10 mouse cellular contexts compared by ENCODE assay signal in genomic region chr2:110981733-110982132, GRCm38 (mm10). TPM values are rescaled to one million over a fixed set of nuclear protein-coding genes. Genes with fewer than 3 reads are reported as not detected.
DNase-seq lines count a peak whose midpoint lies in the region; ATAC-seq and TF ChIP-seq lines count a peak whose summit lies in the region.
"Had no signal": no experiment of that assay in that cellular context is flagged by ENCODE, and none has a peak within 500 bp of the region (broad histone marks: within the 10 kb centered on the region; RNA-seq: fewer than 3 reads in every experiment).

No protein-coding gene starts in this region.

- intact Hi-C loops in left cerebral cortex, adult 2 months (cut with DNase I): loop anchor here (1.0 to 5.0 kb wide), 3 partner anchors 318 to 754 kb away; no protein-coding TSS in a partner anchor
- intact Hi-C loops in left cerebral cortex, postnatal 10 days (cut with DNase I): loop anchor here (2.0 to 10.0 kb wide), 3 partner anchors 319 to 749 kb away; no protein-coding TSS in a partner anchor

- peak; percentile 78 for TF ChIP-seq CTCF in left cerebral cortex, adult 2 months (IDR thresholded peaks at IDR 0.05)

- H3K27me3 ChIP-seq in midbrain, embryonic 14.5 days (ENCODE audit: control insufficient read depth, insufficient read depth, low read length): no peaks in the 10 kb centered on the region
- H3K27me3 ChIP-seq: embryonic facial prominence, embryonic 15.5 days had no signal

- no peak overlapping the region for H3K9ac ChIP-seq in midbrain, embryonic 14.5 days (replicated peaks; ENCODE audit: low read length)
- H3K9ac ChIP-seq: embryonic facial prominence, embryonic 15.5 days had no signal

- no peak overlapping the region for H3K27ac ChIP-seq in left cerebral cortex, adult 2 months
- no peak overlapping the region for H3K27ac ChIP-seq in midbrain, embryonic 14.5 days (replicated peaks; ENCODE audit: low read depth, low read length)
- H3K27ac ChIP-seq: embryonic facial prominence, embryonic 15.5 days had no signal

- ATAC-seq in midbrain, embryonic 14.5 days (ENCODE audit: low FRiP score, low TSS enrichment): no peak; the same call in 1 of the 2 replicates
- ATAC-seq in monocyte, adult 5-6 weeks (replicated peaks; ENCODE audit: insufficient number of reproducible peaks, low FRiP score, low TSS enrichment, poor library complexity, severe bottlenecking): no peak

- H3K36me3 ChIP-seq in midbrain, embryonic 14.5 days (ENCODE audit: control insufficient read depth, insufficient read depth, low read length): no peaks in the 10 kb centered on the region
- H3K36me3 ChIP-seq: embryonic facial prominence, embryonic 15.5 days had no signal

- no peaks in the 10 kb centered on the region for H3K4me1 ChIP-seq in midbrain, embryonic 14.5 days (ENCODE audit: control insufficient read depth, insufficient read depth, low read length)
- H3K4me1 ChIP-seq: embryonic facial prominence, embryonic 15.5 days had no signal

- no peaks in the 10 kb centered on the region for H3K9me3 ChIP-seq in midbrain, embryonic 14.5 days (ENCODE audit: control insufficient read depth, low read length)
- H3K9me3 ChIP-seq: embryonic facial prominence, embryonic 15.5 days had no signal

- no peak for DNase-seq in left cerebral cortex, adult 2 months (ENCODE audit: extremely low spot score in 1 of 2, low spot score in 2 of 2)
- no peak for DNase-seq in left cerebral cortex, adult 9 months (ENCODE audit: low spot score in 2 of 2)
- peak; percentile 57 for DNase-seq in NIH3T3 (ENCODE audit: low read depth)
- DNase-seq in embryo, embryonic 9.5 days (ENCODE audit: extremely low spot score): peak; percentile 17
- DNase-seq in midbrain, embryonic 14.5 days: peak; percentile 84
- DNase-seq in left cerebral cortex, postnatal 10 days (ENCODE audit: extremely low spot score in 1 of 2, low spot score in 2 of 2): no peak
- DNase-seq: adrenal gland, adult 2 months; left cerebral cortex, postnatal 4 days had no signal

- no peak overlapping the region for H3K4me3 ChIP-seq in left cerebral cortex, adult 2 months
- no peak overlapping the region for H3K4me3 ChIP-seq in midbrain, embryonic 14.5 days (replicated peaks; ENCODE audit: low read depth, low read length)
- H3K4me3 ChIP-seq: embryonic facial prominence, embryonic 15.5 days had no signal

- WGBS in midbrain, embryonic 14.5 days: 26% methylated on average over 1 of the region's 1 CpGs

- H3K4me2 ChIP-seq in midbrain, embryonic 14.5 days (ENCODE audit: low read length): no peak overlapping the region
- H3K4me2 ChIP-seq: embryonic facial prominence, embryonic 15.5 days had no signal

RNA-seq across cellular contexts. Expression of gene Ano3, which starts 31.0 kb away (rescaled TPM):
- total RNA-seq in left cerebral cortex, adult 2 months (2021): 10 to 100 TPM; 70.7 to 77.1 TPM
- polyA plus RNA-seq in midbrain, embryonic 14.5 days (2014; fragmentation: Nextera tagmentation; extraction: Ambion mirVana): 0.59 and 0.72 TPM in 2 replicates
- not detected in 3 replicates for total RNA-seq in monocyte, adult 5-6 weeks (2017)
- 10 to 100 TPM; 16.5 to 17.2 TPM for total RNA-seq in left cerebral cortex, postnatal 10 days (2021)

Comparison
In these comparisons a context has a peak if more than half of its experiments do, and no peak if none do; other contexts are left out.
1. DNase-seq: peak in NIH3T3 (single experiment), embryo, embryonic 9.5 days (single experiment) and midbrain, embryonic 14.5 days (single experiment); none in left cerebral cortex, adult 2 months (0 of 2), left cerebral cortex, adult 9 months (0 of 2) and left cerebral cortex, postnatal 10 days (0 of 2).
2. RNA of gene Ano3, which starts 31.0 kb away (total RNA-seq): 70.7 to 77.1 TPM in left cerebral cortex, adult 2 months and 16.5 to 17.2 TPM in left cerebral cortex, postnatal 10 days; not detected in monocyte, adult 5-6 weeks; every median in the first group is over 10 times any median in the second.